Mouse (Mus musculus): ENCODE results near the gene Rab3il1. TPM values are rescaled to one million over a fixed set of nuclear protein-coding genes. Genes with fewer than 3 reads are reported as not detected.

Gene Rab3il1
- total RNA-seq, 2 experiments from 2014 or later: 3.1 to 7.1 TPM

- no peak for ATAC-seq (ENCODE audit: poor library complexity, severe bottlenecking)
Measured at GRCm38 (mm10) chr19:10057486-10058351, 56.2 kb downstream of the Rab3il1 start.

- no peak for ATAC-seq (ENCODE audit: poor library complexity, severe bottlenecking)
Measured at GRCm38 (mm10) chr19:10058352-10058825, 56.9 kb downstream of the Rab3il1 start.

GRCm38 (mm10) chr19:10058876-10059427 lies 57.5 kb downstream of the Rab3il1 start:
- ATAC-seq (ENCODE audit: poor library complexity, severe bottlenecking): no peak

GRCm38 (mm10) chr19:10059911-10060567 lies 58.6 kb downstream of the Rab3il1 start:
- ATAC-seq (ENCODE audit: poor library complexity, severe bottlenecking): peak; percentile 67

GRCm38 (mm10) chr19:10060783-10061590 lies 59.5 kb downstream of the Rab3il1 start:
- ATAC-seq (ENCODE audit: poor library complexity, severe bottlenecking): no peak

GRCm38 (mm10) chr19:10061624-10062023 lies 60.2 kb downstream of the Rab3il1 start:
- no peak for ATAC-seq (ENCODE audit: poor library complexity, severe bottlenecking)

- no peak for ATAC-seq (ENCODE audit: poor library complexity, severe bottlenecking)
Measured at GRCm38 (mm10) chr19:10062292-10062691, 60.8 kb downstream of the Rab3il1 start.

GRCm38 (mm10) chr19:10062862-10063261 lies 61.4 kb downstream of the Rab3il1 start:
- no peak for ATAC-seq (ENCODE audit: poor library complexity, severe bottlenecking)

GRCm38 (mm10) chr19:10064173-10065012 lies 62.9 kb downstream of the Rab3il1 start:
- peak; percentile 48 for ATAC-seq (ENCODE audit: poor library complexity, severe bottlenecking)

- ATAC-seq (ENCODE audit: poor library complexity, severe bottlenecking): no peak
Measured at GRCm38 (mm10) chr19:10065465-10066188, 64.2 kb downstream of the Rab3il1 start.

- ATAC-seq (ENCODE audit: poor library complexity, severe bottlenecking): no peak
Measured at GRCm38 (mm10) chr19:10066189-10066500, 64.7 kb downstream of the Rab3il1 start.

- no peak for ATAC-seq (ENCODE audit: poor library complexity, severe bottlenecking)
Measured at GRCm38 (mm10) chr19:10066502-10066901, 65.0 kb downstream of the Rab3il1 start.

- no peak for ATAC-seq (ENCODE audit: poor library complexity, severe bottlenecking)
Measured at GRCm38 (mm10) chr19:10067701-10068100, 66.2 kb downstream of the Rab3il1 start.

GRCm38 (mm10) chr19:10070186-10070980 lies 68.9 kb downstream of the Rab3il1 start:
- ATAC-seq (ENCODE audit: poor library complexity, severe bottlenecking): peak; percentile 38; the same call in 1 of the 2 replicates

- no peak for ATAC-seq (ENCODE audit: poor library complexity, severe bottlenecking)
Measured at GRCm38 (mm10) chr19:10071166-10071565, 69.7 kb downstream of the Rab3il1 start.

GRCm38 (mm10) chr19:10071892-10072291 lies 70.4 kb downstream of the Rab3il1 start:
- no peak for ATAC-seq (ENCODE audit: poor library complexity, severe bottlenecking)

- no peak for ATAC-seq (ENCODE audit: poor library complexity, severe bottlenecking)
Measured at GRCm38 (mm10) chr19:10073145-10073544, 71.7 kb downstream of the Rab3il1 start.

- no peak for ATAC-seq (ENCODE audit: poor library complexity, severe bottlenecking)
Measured at GRCm38 (mm10) chr19:10078392-10078791, 76.9 kb downstream of the Rab3il1 start.

Measured in megakaryocyte, adult 5-6 weeks (primary cell).